Mouse (Mus musculus) liver (tissue): ENCODE data around the gene Cacna2d3.

ENCODE experiments used
- DNase-seq: peaks from one replicate; pipeline ENCODE4 v3.0.0-alpha.2; 2020; ENCODE audit warnings: mixed read lengths

The Cacna2d3 gene

GRCm38 (mm10) chr14:29639266-29639665 lies 82.4 kb downstream of the Cacna2d3 start:
- DNase-seq: no peak

GRCm38 (mm10) chr14:29628213-29628612 lies 93.5 kb downstream of the Cacna2d3 start:
- DNase-seq: no peak

- DNase-seq: no peak
These were observed 109.2 kb downstream of the Cacna2d3 start for GRCm38 (mm10) chr14:29612436-29612835.

- DNase-seq: no peak
These were observed 112.9 kb downstream of the Cacna2d3 start for GRCm38 (mm10) chr14:29608761-29609160.

GRCm38 (mm10) chr14:29599428-29599827 lies 122.2 kb downstream of the Cacna2d3 start:
- DNase-seq: no peak

- no peak for DNase-seq
These were observed 128.8 kb downstream of the Cacna2d3 start for GRCm38 (mm10) chr14:29592896-29593295.

- no peak for DNase-seq
These were observed 132.0 kb downstream of the Cacna2d3 start for GRCm38 (mm10) chr14:29589628-29590027.

GRCm38 (mm10) chr14:29581961-29582360 lies 139.7 kb downstream of the Cacna2d3 start:
- DNase-seq: no peak

GRCm38 (mm10) chr14:29577786-29578185 lies 143.9 kb downstream of the Cacna2d3 start:
- DNase-seq: no peak

- no peak for DNase-seq
These were observed 146.1 kb downstream of the Cacna2d3 start for GRCm38 (mm10) chr14:29575551-29575950.

- DNase-seq: no peak
These were observed 159.0 kb downstream of the Cacna2d3 start for GRCm38 (mm10) chr14:29562704-29563103.

- no peak for DNase-seq
These were observed 160.4 kb downstream of the Cacna2d3 start for GRCm38 (mm10) chr14:29561122-29561834.

GRCm38 (mm10) chr14:29558440-29558839 lies 163.2 kb downstream of the Cacna2d3 start:
- DNase-seq: no peak

- DNase-seq: no peak
These were observed 165.5 kb downstream of the Cacna2d3 start for GRCm38 (mm10) chr14:29556152-29556551.

GRCm38 (mm10) chr14:29552471-29552870 lies 169.2 kb downstream of the Cacna2d3 start:
- DNase-seq: no peak

GRCm38 (mm10) chr14:29548646-29549045 lies 173.0 kb downstream of the Cacna2d3 start:
- DNase-seq: no peak

GRCm38 (mm10) chr14:29530516-29530915 lies 191.1 kb downstream of the Cacna2d3 start:
- DNase-seq: no peak

GRCm38 (mm10) chr14:29528696-29529095 lies 193.0 kb downstream of the Cacna2d3 start:
- no peak for DNase-seq

- DNase-seq: no peak
These were observed 201.7 kb downstream of the Cacna2d3 start for GRCm38 (mm10) chr14:29519751-29520669.

- DNase-seq: no peak
These were observed 219.0 kb downstream of the Cacna2d3 start for GRCm38 (mm10) chr14:29502667-29503066.

GRCm38 (mm10) chr14:29498546-29499290 lies 222.9 kb downstream of the Cacna2d3 start:
- DNase-seq: no peak

GRCm38 (mm10) chr14:29496552-29496951 lies 225.1 kb downstream of the Cacna2d3 start:
- DNase-seq: no peak

GRCm38 (mm10) chr14:29491786-29492185 lies 229.9 kb downstream of the Cacna2d3 start:
- DNase-seq: no peak
